Mouse (Mus musculus): ENCODE data around the gene Aebp1. TPM values are rescaled to one million over a fixed set of nuclear protein-coding genes. Genes with fewer than 3 reads are reported as not detected.
"Not testable (repeated sequence)": the region's sequence is repeated elsewhere in the genome, so short reads cannot be mapped to it uniquely, and the experiment has no call there.

The Aebp1 gene
- total RNA-seq, 4 experiments from 2014 or later, result 12.3 to 25.9 (median 19.4) TPM

DNA sequence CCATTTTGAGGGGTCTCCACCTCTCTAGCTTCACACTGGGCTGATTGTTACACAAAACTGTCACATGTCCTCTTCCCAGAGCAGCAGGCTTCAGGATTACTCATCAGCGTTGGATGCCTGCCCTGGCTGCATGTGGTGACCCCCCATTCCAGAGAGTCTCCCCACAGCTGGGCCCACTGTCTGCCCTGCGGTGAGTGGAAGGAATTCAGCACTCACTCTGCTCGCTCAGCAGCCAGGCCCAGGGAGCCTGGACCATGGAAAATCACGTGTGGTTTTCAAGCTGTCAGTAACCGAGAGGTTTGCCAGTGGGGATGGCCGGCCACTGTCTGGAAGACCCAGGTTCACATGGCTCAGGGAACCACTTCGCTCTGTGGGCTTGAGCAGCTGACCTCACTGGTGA is 5.8 kb upstream of the Aebp1 start:
- DNase-seq (ENCODE audit: low spot score in 2 of 2), result peak; percentile 62 to 72

DNA sequence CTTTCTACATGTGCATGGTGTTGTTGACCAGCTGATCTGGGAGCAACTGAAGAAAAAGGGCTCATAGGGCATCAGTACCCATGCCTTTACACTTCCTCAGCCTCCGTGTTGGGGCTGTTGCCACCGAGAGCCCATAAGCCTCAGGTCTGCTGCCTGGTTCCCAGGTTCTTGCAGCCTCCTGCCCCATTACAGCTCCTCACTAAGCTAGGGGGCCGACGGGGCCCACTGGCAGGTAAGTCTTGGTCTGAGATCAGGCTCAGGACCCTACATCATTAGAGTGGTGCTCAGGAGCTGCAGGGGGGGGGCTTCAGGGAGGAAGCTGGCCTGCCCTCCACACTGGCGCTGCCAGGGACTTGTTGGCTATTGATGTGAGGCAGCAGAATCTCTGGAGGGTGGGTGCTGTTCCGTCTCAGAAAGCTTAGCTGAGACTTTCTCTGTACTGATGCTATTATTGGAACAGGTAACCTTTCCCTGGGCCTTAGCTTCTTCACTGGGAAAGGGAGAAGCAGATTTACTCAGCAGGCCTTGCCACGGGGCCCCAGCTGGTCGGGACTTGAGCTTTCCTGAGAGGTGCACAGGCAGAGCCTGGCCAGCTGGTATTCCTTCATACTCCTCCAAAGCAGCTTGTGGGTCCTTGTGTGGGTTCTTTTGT is 5.1 kb upstream of the Aebp1 start:
- no peak for DNase-seq (ENCODE audit: low spot score in 2 of 2)

DNA sequence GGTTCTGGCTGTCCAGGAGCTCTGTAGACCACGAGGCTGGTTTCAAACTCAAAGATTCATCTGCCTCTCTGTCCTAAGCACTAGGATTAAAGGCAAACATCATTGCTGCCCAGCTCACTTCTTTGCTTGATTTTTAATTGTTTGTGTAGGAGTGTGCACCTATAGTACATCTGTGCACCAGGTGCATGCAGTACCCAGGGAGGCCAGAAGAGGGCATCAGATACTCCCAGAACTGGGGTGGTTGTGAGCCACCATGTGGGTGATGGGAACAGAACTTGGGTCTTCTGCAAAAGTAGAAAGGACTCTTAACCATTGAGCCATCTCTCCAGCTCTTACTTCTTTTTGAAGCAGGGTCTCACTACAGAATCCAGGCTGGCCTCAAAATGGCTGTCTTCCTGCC is 3.0 kb upstream of the Aebp1 start:
- no peak for DNase-seq (ENCODE audit: low spot score in 2 of 2)

DNA sequence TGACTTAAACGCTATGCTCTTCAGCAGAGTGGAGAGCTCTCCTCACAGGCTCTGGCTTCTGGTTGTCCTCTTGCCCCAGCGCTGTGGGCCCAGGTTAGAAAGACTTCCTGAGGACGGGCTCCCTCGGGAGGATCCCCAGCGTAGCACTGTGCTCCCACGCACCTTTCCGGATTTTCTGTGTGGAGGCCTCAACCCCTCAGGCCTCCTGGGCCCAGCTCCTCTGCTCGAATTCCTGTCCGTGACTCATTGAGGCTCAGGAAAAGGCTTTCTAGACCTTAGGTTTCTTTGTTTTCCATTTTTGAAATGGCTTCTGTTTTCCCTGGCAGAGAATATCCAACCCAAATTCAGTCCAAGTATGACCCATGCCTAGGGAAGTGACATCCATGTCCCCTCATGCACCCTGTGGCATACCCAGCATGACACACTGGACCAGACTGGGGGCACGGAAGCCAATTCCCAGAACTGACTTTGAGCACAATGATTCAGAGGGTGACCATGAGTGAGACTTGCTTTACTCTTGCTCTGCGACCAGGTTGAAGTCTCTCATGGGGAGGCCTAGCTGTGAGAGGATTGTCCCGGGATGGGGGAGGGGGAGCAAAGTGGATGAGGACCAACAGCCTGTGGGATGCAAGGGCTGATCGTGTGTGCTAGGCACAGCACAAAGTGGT is 1.7 kb upstream of the Aebp1 start:
- DNase-seq (ENCODE audit: low spot score in 2 of 2), result no peak

DNA sequence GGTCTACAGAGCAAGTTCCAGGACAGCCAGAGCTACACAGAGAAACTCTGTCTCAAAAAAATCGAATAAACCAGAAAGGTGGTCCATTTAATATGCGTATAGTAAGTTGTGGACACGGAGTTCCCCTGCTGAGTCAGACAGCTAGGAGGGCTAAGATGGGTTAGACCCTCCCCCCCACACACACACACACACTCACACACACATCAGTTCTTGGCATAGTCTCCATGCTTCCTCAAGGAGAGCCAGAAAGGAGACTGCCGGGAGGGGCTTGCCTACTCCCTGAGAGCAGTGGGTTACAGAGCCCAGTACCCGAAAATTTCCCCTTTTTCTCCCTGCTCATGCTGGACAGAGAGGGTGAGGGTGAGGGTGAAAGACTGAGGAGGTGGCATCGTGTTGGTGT is 1.1 kb upstream of the Aebp1 start:
- no peak for DNase-seq (ENCODE audit: low spot score in 2 of 2)

DNA sequence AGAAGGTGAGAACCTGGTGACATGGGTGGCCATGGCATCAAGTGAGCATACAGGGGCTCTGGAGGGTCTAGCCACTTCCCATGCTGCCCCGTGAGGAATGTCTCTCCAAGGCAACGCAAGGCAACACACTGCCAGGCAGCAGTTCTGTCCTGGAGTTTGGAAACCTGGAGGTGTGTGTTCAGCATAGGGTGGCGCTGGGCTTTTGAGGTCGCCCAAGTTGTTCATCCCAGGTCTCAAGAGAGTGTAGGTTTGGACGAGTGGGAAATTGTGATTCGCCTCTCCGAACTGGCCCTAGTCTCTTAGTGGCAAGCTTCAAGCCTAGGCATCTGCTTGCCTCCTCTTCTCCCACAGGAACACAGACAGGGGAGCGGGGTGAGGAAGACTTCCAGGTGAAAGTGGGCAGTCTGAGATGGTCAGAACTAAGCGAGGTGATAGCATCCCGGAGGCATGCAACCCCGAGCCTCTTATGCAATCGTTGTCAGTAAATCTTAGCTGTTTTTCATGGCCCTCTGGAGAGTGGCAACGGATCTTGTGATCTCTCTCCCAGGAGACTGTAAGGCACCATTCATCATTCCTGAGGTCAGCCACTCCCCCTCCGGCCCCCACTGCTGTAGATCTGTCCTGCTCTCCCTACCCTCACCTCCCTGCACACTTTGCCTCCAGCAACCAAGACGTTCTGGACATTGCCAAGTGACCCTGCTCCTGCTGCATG is 803 bp downstream of the Aebp1 start:
- no peak for DNase-seq (ENCODE audit: low spot score in 2 of 2)

DNA sequence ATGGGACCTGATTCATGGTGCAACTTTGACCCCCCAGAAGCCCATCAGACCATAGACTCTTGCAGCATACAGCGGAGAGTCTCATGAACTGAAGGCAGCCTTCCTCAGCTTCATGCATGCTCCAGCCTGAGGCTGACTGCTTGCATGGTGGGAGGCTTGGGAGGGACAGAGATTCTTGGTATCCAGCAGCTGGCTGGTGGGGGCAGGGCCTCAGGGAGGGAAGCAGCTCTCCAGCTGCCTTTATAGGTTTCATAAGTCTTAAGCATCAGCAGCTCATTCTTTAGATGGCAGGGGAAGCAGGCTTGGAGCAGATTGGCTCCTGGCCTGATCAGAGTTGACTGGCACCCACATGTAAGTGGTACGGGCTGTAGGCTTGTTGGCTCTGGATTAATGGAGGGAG is 5.4 kb downstream of the Aebp1 start:
- DNase-seq (ENCODE audit: low spot score in 2 of 2), result no peak

DNA sequence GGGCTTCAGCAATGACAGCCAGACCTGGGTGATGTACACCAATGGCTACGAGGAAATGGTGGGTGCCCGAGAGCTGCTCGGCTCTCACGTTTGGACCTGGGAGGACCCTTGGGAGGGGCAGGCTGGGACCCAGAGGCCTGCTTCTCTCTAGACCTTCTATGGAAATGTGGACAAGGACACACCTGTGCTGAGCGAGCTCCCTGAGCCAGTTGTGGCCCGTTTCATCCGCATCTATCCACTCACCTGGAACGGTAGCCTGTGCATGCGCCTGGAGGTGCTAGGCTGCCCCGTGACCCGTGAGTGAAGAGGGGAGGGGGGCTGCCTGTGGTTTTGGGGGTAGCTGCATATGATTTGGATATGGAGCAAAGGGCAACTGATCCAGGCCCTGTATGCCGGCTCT is 6.6 kb downstream of the Aebp1 start:
- DNase-seq (ENCODE audit: low spot score in 2 of 2), result no peak

DNA sequence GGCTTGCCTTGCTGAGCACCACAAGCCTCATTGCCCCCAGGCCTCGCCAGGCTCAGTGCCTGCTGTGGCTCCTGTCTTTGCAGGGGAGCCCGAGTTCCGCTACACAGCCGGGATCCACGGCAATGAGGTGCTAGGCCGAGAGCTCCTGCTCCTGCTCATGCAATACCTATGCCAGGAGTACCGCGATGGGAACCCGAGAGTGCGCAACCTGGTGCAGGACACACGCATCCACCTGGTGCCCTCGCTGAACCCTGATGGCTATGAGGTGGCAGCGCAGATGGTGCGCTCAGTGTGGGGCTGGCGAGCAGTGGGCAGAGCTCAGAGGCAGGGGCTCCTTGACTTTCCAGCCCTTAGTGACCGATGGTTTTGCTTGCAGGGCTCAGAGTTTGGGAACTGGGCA is 7.6 kb downstream of the Aebp1 start:
- DNase-seq (ENCODE audit: low spot score in 2 of 2), result no peak

DNA sequence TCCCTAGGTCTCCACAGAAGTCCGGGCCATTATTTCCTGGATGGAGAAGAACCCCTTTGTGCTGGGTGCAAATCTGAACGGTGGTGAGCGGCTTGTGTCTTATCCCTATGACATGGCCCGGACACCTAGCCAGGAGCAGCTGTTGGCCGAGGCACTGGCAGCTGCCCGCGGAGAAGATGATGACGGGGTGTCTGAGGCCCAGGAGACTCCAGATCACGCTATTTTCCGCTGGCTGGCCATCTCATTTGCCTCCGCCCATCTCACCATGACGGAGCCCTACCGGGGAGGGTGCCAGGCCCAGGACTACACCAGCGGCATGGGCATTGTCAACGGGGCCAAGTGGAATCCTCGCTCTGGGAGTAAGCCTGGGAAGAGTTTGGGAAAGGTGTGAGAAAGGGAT is 8.3 kb downstream of the Aebp1 start:
- DNase-seq (ENCODE audit: low spot score in 2 of 2), result no peak

DNA sequence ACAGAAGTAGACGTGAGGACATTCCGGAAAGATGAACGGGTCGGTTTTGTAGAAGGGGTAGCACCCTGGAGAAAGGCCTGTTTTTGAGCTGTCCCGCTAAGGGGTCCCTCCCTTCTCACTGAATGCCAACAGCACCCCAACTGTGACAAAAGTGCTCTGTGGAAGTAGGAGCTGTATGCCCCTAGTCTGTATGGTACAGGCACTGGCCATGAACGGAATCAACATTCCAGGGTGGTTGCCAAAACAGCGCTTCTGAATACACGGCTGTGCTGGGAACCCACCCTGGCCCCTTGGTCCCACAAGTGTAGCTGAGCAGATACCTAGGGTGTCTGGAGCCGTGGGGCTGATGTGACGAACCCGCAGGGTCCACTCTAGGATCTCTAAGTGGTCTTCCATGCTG is 11.0 kb downstream of the Aebp1 start:
- DNase-seq (ENCODE audit: low spot score in 2 of 2), result no peak

DNA sequence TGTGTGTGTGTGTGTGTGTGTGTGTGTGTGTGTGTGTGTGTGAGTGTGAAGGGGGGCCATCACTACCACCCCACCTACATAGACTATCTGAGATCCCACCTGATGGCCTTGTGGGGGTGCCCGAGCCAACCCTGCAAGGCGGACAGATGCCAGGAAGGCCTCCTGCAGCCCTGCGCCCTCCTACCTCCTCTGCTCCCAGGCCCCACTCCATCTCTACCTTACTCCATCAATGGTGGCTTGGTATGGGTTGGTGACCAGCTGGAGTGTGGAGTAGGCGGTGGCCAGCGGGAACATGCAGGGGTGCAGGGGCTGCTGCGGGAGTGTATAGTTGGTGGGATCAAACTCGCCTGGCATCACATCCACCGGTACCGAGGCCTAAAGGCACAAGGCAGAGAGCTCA is 11.4 kb downstream of the Aebp1 start:
- no peak for DNase-seq (ENCODE audit: low spot score in 2 of 2)

DNA sequence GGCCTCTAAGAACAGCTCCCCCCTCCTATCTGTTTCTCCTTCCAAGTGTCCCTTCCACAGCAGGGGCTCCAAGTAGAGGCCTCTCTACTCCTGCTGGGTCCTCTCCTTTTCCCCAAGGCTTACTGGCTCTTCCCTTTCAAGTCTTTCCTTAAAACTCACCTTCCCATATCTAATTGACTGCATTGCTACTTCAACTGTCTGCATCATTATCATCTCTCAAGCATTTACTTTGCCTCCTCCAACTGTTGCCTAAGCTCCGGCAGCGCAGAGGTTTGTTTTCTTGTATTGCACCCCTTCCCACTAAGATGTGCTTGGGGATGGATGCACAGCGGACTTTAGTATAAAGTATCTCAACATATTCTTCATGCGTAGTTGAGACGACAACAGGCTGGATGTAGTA is 15.7 kb downstream of the Aebp1 start:
- no peak for DNase-seq (ENCODE audit: low spot score in 2 of 2)

DNA sequence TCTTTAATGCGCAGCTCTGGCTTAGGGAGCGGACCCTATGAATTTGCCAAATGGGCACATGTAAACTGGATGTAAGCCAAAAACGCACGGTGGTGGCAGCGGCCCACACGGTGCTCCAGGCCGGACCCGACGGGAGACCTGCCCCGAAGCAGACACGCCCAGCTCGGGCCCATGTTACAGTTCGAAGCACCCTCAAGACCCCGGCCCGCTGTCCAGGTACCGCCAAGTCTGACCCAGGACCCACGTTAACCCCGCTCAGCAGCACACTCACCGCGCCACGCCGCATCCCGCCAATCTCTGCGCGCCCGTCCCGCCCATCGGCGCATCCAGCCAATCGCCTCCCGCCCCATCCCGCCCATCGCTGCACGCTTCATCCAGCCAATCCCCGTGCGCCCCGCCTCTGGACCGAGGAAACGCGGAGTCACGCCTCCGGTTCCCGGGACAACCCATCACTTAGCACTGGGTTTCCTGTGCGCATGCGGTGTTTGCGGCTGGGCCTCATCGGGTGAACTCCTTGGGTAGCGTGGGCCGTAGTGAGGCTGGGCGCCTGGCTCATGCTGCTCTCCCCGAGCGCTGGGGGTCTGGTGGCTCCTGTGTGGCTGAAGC is 16.3 kb downstream of the Aebp1 start, which contains the start of gene Pold2:
Gene Pold2, minus strand, starts transcription at position 372 of the 606 bp plus-strand sequence.
- peak; percentile 96 to 97 for DNase-seq (ENCODE audit: low spot score in 2 of 2)

DNA sequence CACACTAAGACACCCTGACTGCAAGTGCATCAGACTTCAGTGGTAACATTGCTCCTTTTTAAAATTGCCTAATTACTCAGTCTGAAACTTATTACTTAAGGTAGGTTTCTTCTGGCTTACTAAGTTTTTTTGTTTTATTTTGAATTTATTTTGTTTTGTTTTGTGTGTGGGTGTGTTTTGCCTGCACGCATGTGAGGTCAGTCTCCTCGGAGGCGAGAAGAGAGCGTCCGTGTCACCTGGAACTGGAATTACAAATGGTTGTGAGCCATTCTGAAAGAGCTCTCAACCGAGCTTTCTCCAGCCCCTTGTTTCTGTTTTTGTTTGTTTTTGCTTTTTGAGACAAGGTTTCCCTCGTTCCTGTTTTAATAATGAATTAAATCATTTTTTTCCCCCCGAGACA is 16.9 kb downstream of the Aebp1 start:
- no peak for DNase-seq (ENCODE audit: low spot score in 2 of 2)

DNA sequence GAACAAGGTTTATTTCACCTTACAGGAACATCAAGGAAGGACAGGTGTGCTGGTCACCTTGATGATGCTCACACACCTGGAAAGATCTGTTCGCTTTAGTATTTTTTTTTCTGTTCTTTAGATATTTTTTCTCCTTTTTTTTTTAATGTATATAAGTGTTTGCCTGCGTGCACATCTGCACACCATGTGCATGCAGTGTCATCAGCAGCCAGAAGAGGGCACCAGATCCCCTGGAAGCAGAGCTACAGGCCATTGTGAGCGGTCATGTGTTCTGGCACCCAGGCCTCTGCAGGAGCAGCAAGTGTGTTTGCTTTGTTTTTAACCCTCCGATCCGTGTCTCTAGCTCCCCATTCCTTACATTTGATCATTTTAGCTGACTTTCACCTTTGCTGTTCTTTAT is 18.2 kb downstream of the Aebp1 start:
- peak in 1 of 2 experiments; percentile 71 for DNase-seq (ENCODE audit: low spot score in 2 of 2)

DNA sequence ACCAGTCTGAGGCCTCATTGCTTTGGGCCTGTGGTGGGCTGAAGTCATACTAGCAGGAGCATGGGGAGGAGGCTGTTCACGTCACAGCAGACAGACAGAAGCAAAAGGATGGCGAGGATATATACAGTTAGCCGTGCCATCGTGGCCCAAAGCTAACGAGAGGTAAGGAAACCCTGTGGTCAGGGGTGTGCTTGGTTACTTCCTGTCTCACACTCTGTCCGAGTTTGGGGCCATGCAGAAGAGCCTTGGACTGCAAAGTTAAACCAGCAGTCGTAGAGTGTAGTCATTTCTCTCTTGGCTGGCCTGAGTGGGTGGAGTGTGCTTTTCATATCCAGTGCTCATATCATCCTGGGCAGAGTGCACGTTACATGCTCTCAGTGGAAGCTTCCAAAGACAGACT is 20.8 kb downstream of the Aebp1 start:
- no peak for DNase-seq (ENCODE audit: low spot score in 2 of 2)

DNA sequence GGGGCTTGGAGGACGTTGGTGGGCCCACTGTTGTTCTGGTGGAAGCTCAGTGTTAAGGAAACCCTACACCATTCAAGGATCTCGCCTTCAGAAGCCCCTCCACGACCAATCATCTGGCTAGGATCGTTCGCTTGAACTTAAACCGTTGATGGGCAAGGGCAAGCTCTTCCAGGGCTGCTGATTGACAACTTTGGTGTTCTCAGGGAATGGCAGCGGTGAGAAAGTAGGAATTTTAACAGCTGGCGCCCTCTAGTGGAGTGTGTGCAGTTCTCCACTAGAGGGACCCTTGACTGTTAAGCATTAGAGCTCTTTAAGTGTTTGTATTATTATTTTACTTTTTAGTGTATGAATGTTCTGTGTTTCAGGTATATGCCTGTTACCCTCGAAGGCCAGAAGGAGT is 24.4 kb downstream of the Aebp1 start:
- DNase-seq (ENCODE audit: low spot score in 2 of 2), result peak in 1 of 2 experiments; percentile 64

DNA sequence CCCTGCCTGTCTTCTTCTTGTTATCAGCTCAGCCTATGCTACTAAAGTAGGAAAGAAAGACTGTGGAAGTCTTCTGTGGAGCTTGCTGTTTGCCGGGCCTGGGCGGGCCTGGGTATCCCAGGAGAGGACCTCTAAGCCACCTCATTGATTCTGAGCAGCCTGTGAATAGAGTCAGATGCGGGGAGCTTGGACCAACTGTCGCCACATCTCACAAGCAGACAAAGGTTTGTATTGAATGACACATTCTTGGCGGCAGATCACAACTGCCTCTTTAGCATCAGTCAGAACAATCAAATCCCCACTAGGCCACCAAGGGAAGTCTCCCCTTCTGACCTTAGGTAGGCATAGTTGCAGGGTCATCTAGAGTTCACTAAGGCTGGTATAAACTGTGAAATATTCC is 25.5 kb downstream of the Aebp1 start:
- DNase-seq (ENCODE audit: low spot score in 2 of 2), result no peak

DNA sequence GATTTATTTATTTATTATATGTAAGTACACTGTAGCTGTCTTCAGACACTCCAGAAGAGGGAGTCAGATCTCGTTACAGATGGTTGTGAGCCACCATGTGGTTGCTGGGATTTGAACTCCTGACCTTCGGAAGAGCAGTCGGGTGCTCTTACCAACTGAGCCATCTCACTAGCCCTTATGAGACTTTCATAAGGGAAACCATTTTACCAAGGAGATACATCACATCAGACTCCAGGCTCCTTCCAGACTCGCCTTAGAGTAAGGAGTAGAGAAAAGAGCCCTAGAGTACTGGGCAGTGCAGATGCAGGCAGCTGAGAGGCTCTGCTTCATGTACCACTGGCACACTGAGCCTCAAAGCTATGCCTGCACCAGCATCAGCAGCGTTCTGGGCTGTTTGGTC is 26.8 kb downstream of the Aebp1 start:
- not testable (repeated sequence) for DNase-seq (ENCODE audit: low spot score in 2 of 2)

DNA sequence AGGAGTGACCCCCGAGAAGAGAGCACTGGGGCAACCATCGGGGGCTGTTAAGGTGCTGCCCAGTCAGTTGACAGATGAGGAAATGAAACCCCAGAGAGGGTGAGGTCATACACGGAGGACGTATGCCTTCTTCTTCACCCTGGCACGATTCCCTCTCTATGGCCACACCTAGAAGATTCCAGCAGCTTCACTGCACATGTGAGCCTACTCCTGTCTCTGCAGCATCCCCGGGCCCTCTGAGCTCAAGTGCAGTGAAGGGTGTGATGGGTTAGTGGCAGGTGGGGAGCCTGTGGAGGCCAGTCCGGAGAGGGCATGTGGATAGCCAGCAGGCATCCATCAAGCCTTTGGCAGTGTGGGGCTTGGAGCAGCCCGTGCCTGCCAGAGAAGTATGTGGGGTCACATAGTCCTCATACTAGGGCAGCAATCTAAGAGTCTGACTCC is 30.4 kb downstream of the Aebp1 start:
- DNase-seq (ENCODE audit: low spot score in 2 of 2), result no peak

DNA sequence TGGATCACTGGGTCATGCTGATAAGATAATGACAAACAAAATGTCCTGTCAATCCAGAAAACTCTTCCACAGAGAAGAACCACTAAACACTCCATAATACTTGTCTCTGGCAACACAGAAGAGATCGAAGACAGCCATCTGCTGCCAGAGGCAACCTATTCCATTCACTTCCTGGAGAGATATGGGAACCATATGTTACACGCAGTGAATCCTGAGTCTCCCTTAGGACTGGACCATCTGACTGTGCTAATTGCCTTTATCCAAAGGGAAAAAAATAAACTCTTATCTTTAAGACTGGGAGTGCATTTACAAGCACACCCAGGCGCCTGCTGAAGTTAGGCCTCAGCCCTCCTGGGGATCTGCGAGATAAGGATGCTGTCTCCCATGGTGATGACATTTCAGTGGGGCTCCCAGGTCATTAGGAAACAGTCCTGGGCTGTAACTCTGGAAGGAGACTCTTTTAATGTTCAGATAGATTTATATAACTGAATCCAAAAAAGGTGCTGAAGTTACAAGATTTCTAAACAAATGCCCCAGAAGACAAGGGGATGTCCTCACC is 31.1 kb downstream of the Aebp1 start:
- DNase-seq (ENCODE audit: low spot score in 2 of 2), result no peak
